Mouse (Mus musculus): ENCODE data around the gene Sfxn3. TPM values are rescaled to one million over a fixed set of nuclear protein-coding genes. Genes with fewer than 3 reads are reported as not detected.
A peak's percentile ranks its signal among the peaks of the same experiment; 100 is the strongest.

Gene Sfxn3
- polyA plus RNA-seq, 1 experiment: 0.11 TPM

GRCm38 (mm10) chr19:45047935-45048643 is 786 bp downstream of the Sfxn3 start:
- Histone ChIP-seq H3K27me3 (ENCODE audit: control insufficient read depth) (peaks cover 56% of the 10 kb centered on the region), H3K9me3 (ENCODE audit: control insufficient read depth, low read length) (no peaks in the 10 kb centered on the region), H3K4me1 (ENCODE audit: control insufficient read depth) (peaks cover 28% of the 10 kb centered on the region), H3K36me3 (ENCODE audit: control insufficient read depth) (no peaks in the 10 kb centered on the region), H3K4me3 (replicated peaks) (peak overlapping the region; percentile 64)
- TF ChIP-seq TAL1 (IDR thresholded peaks at IDR 0.05; ENCODE audit: low read length) (no peak), GATA1 (IDR thresholded peaks at IDR 0.05; ENCODE audit: low read length) (no peak)

- no peak for TF ChIP-seq TAL1 (IDR thresholded peaks at IDR 0.05; ENCODE audit: low read length)
- TF ChIP-seq GATA1 (IDR thresholded peaks at IDR 0.05; ENCODE audit: low read length): no peak
- peaks cover 49% of the 10 kb centered on the region for H3K27me3 ChIP-seq (ENCODE audit: control insufficient read depth)
- no peaks in the 10 kb centered on the region for H3K36me3 ChIP-seq (ENCODE audit: control insufficient read depth)
- H3K4me1 ChIP-seq (ENCODE audit: control insufficient read depth): peaks cover 28% of the 10 kb centered on the region
- no peak overlapping the region for H3K4me3 ChIP-seq (replicated peaks)
- no peaks in the 10 kb centered on the region for H3K9me3 ChIP-seq (ENCODE audit: control insufficient read depth, low read length)
Observed at GRCm38 (mm10) chr19:45048644-45049365, 1.5 kb downstream of the Sfxn3 start.

GRCm38 (mm10) chr19:45049523-45049922 is 2.2 kb downstream of the Sfxn3 start:
- Histone ChIP-seq H3K27me3 (ENCODE audit: control insufficient read depth) (peaks cover 42% of the 10 kb centered on the region), H3K9me3 (ENCODE audit: control insufficient read depth, low read length) (no peaks in the 10 kb centered on the region), H3K4me1 (ENCODE audit: control insufficient read depth) (peaks cover 28% of the 10 kb centered on the region), H3K36me3 (ENCODE audit: control insufficient read depth) (no peaks in the 10 kb centered on the region), H3K4me3 (replicated peaks) (no peak overlapping the region)
- TF ChIP-seq GATA1 (IDR thresholded peaks at IDR 0.05; ENCODE audit: low read length): no peak
- no peak for TF ChIP-seq TAL1 (IDR thresholded peaks at IDR 0.05; ENCODE audit: low read length)

GRCm38 (mm10) chr19:45053451-45053850 is 6.1 kb downstream of the Sfxn3 start:
- H3K4me1 ChIP-seq (ENCODE audit: control insufficient read depth): peaks cover 33% of the 10 kb centered on the region
- H3K9me3 ChIP-seq (ENCODE audit: control insufficient read depth, low read length): no peaks in the 10 kb centered on the region
- H3K27me3 ChIP-seq (ENCODE audit: control insufficient read depth): peaks cover 5% of the 10 kb centered on the region
- H3K4me3 ChIP-seq (replicated peaks): no peak overlapping the region
- TF ChIP-seq TAL1 (IDR thresholded peaks at IDR 0.05; ENCODE audit: low read length): no peak
- no peak for TF ChIP-seq GATA1 (IDR thresholded peaks at IDR 0.05; ENCODE audit: low read length)
- H3K36me3 ChIP-seq (ENCODE audit: control insufficient read depth): no peaks in the 10 kb centered on the region

- Histone ChIP-seq H3K36me3 (ENCODE audit: control insufficient read depth) (no peaks in the 10 kb centered on the region), H3K4me1 (ENCODE audit: control insufficient read depth) (peaks cover 40% of the 10 kb centered on the region), H3K27me3 (ENCODE audit: control insufficient read depth) (no peaks in the 10 kb centered on the region), H3K9me3 (ENCODE audit: control insufficient read depth, low read length) (no peaks in the 10 kb centered on the region), H3K4me3 (replicated peaks) (no peak overlapping the region)
- no peak for TF ChIP-seq GATA1 (IDR thresholded peaks at IDR 0.05; ENCODE audit: low read length)
Observed at GRCm38 (mm10) chr19:45054892-45055690, 7.8 kb downstream of the Sfxn3 start.

- Histone ChIP-seq H3K4me1 (ENCODE audit: control insufficient read depth) (peaks cover 44% of the 10 kb centered on the region), H3K27me3 (ENCODE audit: control insufficient read depth) (no peaks in the 10 kb centered on the region), H3K4me3 (replicated peaks) (no peak overlapping the region), H3K36me3 (ENCODE audit: control insufficient read depth) (no peaks in the 10 kb centered on the region), H3K9me3 (ENCODE audit: control insufficient read depth, low read length) (no peaks in the 10 kb centered on the region)
- no peak for TF ChIP-seq GATA1 (IDR thresholded peaks at IDR 0.05; ENCODE audit: low read length)
- no peak for TF ChIP-seq TAL1 (IDR thresholded peaks at IDR 0.05; ENCODE audit: low read length)
Observed at GRCm38 (mm10) chr19:45056364-45056763, 9.1 kb downstream of the Sfxn3 start.

GRCm38 (mm10) chr19:45056908-45057698 is 9.8 kb downstream of the Sfxn3 start:
- Histone ChIP-seq H3K9me3 (ENCODE audit: control insufficient read depth, low read length) (no peaks in the 10 kb centered on the region), H3K4me1 (ENCODE audit: control insufficient read depth) (peaks cover 44% of the 10 kb centered on the region)

GRCm38 (mm10) chr19:45057724-45058112 is 10.4 kb downstream of the Sfxn3 start:
- Histone ChIP-seq H3K36me3 (ENCODE audit: control insufficient read depth) (no peaks in the 10 kb centered on the region), H3K9me3 (ENCODE audit: control insufficient read depth, low read length) (no peaks in the 10 kb centered on the region), H3K27me3 (ENCODE audit: control insufficient read depth) (no peaks in the 10 kb centered on the region), H3K4me1 (ENCODE audit: control insufficient read depth) (peaks cover 44% of the 10 kb centered on the region), H3K4me3 (replicated peaks) (peak overlapping the region; percentile 83)
- no peak for TF ChIP-seq TAL1 (IDR thresholded peaks at IDR 0.05; ENCODE audit: low read length)
- TF ChIP-seq GATA1 (IDR thresholded peaks at IDR 0.05; ENCODE audit: low read length): no peak

More at GRCm38 (mm10) chr19:45056908-45057698, 9.8 kb downstream of the Sfxn3 start:
- TF ChIP-seq TAL1 (IDR thresholded peaks at IDR 0.05; ENCODE audit: low read length) (no peak), GATA1 (IDR thresholded peaks at IDR 0.05; ENCODE audit: low read length) (no peak)
- Histone ChIP-seq H3K4me3 (replicated peaks) (peak overlapping the region; percentile 83), H3K36me3 (ENCODE audit: control insufficient read depth) (no peaks in the 10 kb centered on the region), H3K27me3 (ENCODE audit: control insufficient read depth) (no peaks in the 10 kb centered on the region)
